Mouse (Mus musculus) hindbrain, embryonic 10.5 days (tissue): ENCODE results near the gene Pitx2. TPM values are rescaled to one million over a fixed set of nuclear protein-coding genes. Genes with fewer than 3 reads are reported as not detected.

Source experiments
- DNase-seq: peaks from one replicate; pipeline ENCODE4 v3.0.0-alpha.2; 2017; ENCODE audit warnings: low spot score
- H3K27ac ChIP-seq: fragments of 300-500 bp; sonication (generic); 2 replicates; pipeline ENCODE4 v1.5.1; 2016; ENCODE audit warnings: mild to moderate bottlenecking, moderate library complexity
- H3K27me3 ChIP-seq: fragments of 300-500 bp; sonication (generic); 2 replicates; pipeline ENCODE4 v1.6.1; 2016; ENCODE audit warnings: mild to moderate bottlenecking; ENCODE audit not compliant: poor library complexity, insufficient read depth, severe bottlenecking
- H3K36me3 ChIP-seq: fragments of 300-500 bp; sonication (generic); 2 replicates; pipeline ENCODE4 v1.6.1; 2016; ENCODE audit warnings: mild to moderate bottlenecking, moderate library complexity
- H3K4me1 ChIP-seq: fragments of 300-500 bp; sonication (generic); replicated peaks from 2 replicates; pipeline ENCODE4 v1.6.1; 2016; ENCODE audit warnings: mild to moderate bottlenecking
- H3K4me3 ChIP-seq: fragments of 300-500 bp; sonication (generic); 2 replicates; pipeline ENCODE4 v1.5.1; 2016; ENCODE audit warnings: mild to moderate bottlenecking, moderate library complexity
- H3K9me3 ChIP-seq: fragments of 300-500 bp; sonication (generic); 2 replicates; pipeline ENCODE4 v1.6.1; 2016; ENCODE audit warnings: mild to moderate bottlenecking, moderate library complexity
- WGBS: fragments of 180-500 bp; shearing (Covaris S2); methylation state at CpG from one replicate; pipeline ENCODE4 v1.1.7; 2016; 5-methylcytosine and 5-hydroxymethylcytosine counted together
- polyA plus RNA-seq: library from polyadenylated mRNA; unstranded; fragments of >200 nt; fragmentation: Nextera tagmentation; extraction: Ambion mirVana; gene quantifications from 2 replicates; pipeline ENCODE4 v1.2.1, GENCODE M21; 2016

The Pitx2 gene
- polyA plus RNA-seq, 1 experiment from 2014 or later = 21.1 TPM

GRCm38 (mm10) chr3:129258497-129258896 lies 58.8 kb downstream of the Pitx2 start:
- Histone ChIP-seq H3K36me3 (no peaks in the 10 kb centered on the region), H3K27me3 (no peaks in the 10 kb centered on the region), H3K9me3 (no peaks in the 10 kb centered on the region), H3K4me1 (no peaks in the 10 kb centered on the region), H3K4me3 (no peak overlapping the region), H3K27ac (no peak overlapping the region)
- 88% methylated on average over 5 of the region's 5 CpGs for WGBS
- no peak for DNase-seq

Other genes starting within 250 kb of the Pitx2 start
- gene Enpep, start 132.8 kb downstream of the Pitx2 start, polyA plus RNA-seq = 0.08 TPM in 1 of 2 replicates, not detected in the other